Mouse (Mus musculus) erythroblast, embryonic 14.5 days (primary cell): ENCODE measurements around the gene S1pr4. TPM values are rescaled to one million over a fixed set of nuclear protein-coding genes. Genes with fewer than 3 reads are reported as not detected.

ENCODE experiments used
- H3K27me3 ChIP-seq: 2 replicates; pipeline ENCODE4 v1.6.1; 2012; ENCODE audit warnings: inconsistent platforms; ENCODE audit not compliant: control insufficient read depth
- H3K36me3 ChIP-seq: 2 replicates; pipeline ENCODE4 v1.6.1; 2012; ENCODE audit warnings: mild to moderate bottlenecking, inconsistent platforms; ENCODE audit not compliant: control insufficient read depth
- H3K4me1 ChIP-seq: 2 replicates; pipeline ENCODE4 v1.6.1; 2012; ENCODE audit warnings: inconsistent platforms; ENCODE audit not compliant: control insufficient read depth
- H3K4me3 ChIP-seq: replicated peaks from 2 replicates; pipeline ENCODE3; 2012; ENCODE audit warnings: moderate library complexity, mild to moderate bottlenecking, inconsistent platforms
- H3K9me3 ChIP-seq: 2 replicates; pipeline ENCODE4 v1.6.1; 2012; ENCODE audit warnings: low read length, inconsistent platforms, mixed read lengths; ENCODE audit not compliant: control insufficient read depth
- GATA1 ChIP-seq: IDR thresholded peaks from 2 replicates; pipeline ENCODE4 v1.6.1; 2012; ENCODE audit warnings: low read length, inconsistent platforms, mixed read lengths
- TAL1 ChIP-seq: IDR thresholded peaks from 3 replicates; pipeline ENCODE4 v1.6.1; 2012; ENCODE audit warnings: low read length, inconsistent platforms, mixed read lengths
- polyA plus RNA-seq: library from polyadenylated mRNA; stranded (reverse); fragments of >175 nt; gene quantifications from 2 replicates; pipeline ENCODE4 v1.2.3, GENCODE M21; 2012

The S1pr4 gene
- polyA plus RNA-seq, 1 experiment = 0.04 TPM

- Histone ChIP-seq H3K27me3 (no peaks in the 10 kb centered on the region; the same call in 1 of the 2 replicates), H3K4me3 (peak overlapping the region; percentile 47), H3K9me3 (no peaks in the 10 kb centered on the region), H3K4me1 (peaks cover 53% of the 10 kb centered on the region), H3K36me3 (no peaks in the 10 kb centered on the region)
- no peak for TF ChIP-seq TAL1
- TF ChIP-seq GATA1 = no peak
These were observed 23.6 kb upstream of the S1pr4 start for GRCm38 (mm10) chr10:81523570-81523969.

DNA sequence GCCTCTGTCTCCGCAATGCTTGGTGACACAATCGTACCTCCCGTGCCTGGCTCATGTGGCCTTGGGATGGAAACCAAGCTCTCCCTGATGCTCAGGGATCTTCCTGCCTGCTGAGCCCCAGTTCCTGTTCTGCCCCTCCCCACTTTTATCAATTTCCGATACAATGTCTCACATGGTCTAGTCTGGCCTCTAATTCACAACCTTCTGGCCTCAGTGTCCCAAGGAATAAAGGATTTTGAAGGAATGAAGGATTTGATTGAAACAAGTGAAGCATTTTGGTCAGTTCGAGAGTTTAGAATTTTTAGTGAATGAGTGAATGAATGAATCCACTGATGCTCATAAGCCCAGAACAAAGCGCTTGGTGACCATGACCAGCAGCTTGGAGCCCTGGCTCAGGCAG, 23.2 kb upstream of the S1pr4 start:
- no peaks in the 10 kb centered on the region; the same call in 1 of the 2 replicates for H3K27me3 ChIP-seq
- H3K36me3 ChIP-seq = no peaks in the 10 kb centered on the region
- no peaks in the 10 kb centered on the region for H3K9me3 ChIP-seq
- peak overlapping the region; percentile 47 for H3K4me3 ChIP-seq
- H3K4me1 ChIP-seq = peaks cover 57% of the 10 kb centered on the region
- no peak for TF ChIP-seq GATA1
- no peak for TF ChIP-seq TAL1

DNA sequence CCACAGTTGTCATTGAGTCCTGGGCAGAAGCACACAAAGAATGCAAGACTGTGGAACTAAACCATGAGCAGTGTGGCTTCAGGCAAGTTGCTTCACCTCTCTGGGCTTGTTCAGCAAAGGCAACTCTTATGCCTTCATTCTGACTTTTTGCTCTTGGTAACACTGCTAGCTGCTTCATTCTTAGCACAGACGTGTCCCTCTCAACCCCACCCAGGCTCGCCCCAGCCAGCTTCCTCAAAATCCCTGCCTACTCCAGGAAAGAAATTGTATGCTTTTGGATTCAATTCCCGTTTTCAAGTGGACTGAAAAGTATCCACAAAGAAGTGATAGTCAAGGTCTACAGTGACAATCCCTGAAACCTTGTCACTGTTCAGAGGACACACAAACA, 20.0 kb upstream of the S1pr4 start:
- no peak for TF ChIP-seq TAL1
- no peak for TF ChIP-seq GATA1
- Histone ChIP-seq H3K27me3 (no peaks in the 10 kb centered on the region; the same call in 1 of the 2 replicates), H3K4me1 (peaks cover 54% of the 10 kb centered on the region), H3K9me3 (no peaks in the 10 kb centered on the region), H3K4me3 (no peak overlapping the region), H3K36me3 (no peaks in the 10 kb centered on the region)

DNA sequence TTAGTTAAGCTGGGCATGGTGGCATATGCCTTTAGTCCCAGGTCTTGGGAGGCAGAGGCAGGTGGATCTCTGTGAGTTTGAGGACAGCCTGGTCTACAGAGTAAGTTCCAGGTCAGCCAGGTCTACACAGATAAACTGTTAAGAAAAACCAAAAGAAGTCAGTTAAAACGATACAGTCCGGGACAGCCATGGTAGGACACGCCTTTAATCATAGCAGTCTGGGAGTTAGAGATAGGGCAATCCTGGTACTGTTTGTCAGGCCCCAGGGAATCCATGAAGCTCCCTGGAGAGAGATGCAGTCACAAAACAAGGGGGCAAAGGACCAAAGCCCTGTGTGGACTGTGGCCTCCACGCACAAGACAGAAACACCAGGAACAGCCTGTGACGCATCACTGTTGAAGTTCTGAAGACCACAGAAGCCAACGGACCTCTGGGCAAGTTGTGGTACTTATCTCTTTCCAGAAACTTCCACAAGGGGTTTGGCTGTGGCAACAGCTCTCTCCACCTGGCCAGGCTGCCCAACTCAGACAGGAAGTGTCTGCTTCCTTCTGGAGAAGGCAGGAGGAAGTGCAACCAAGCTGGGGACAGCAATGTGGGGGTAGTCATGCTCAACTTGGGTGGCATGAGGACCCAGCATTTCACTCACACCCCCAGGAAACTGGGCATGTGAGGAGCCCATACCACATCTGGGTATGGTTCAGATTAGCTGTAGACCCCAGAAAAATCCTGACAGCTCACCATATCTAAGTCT, 19.5 kb upstream of the S1pr4 start:
- H3K36me3 ChIP-seq = peaks cover 2% of the 10 kb centered on the region
- H3K27me3 ChIP-seq = no peaks in the 10 kb centered on the region; the same call in 1 of the 2 replicates
- peaks cover 49% of the 10 kb centered on the region for H3K4me1 ChIP-seq
- H3K4me3 ChIP-seq = no peak overlapping the region
- peaks cover 2% of the 10 kb centered on the region; the same call in 1 of the 2 replicates for H3K9me3 ChIP-seq
- TF ChIP-seq GATA1 (no peak), TAL1 (no peak)

DNA sequence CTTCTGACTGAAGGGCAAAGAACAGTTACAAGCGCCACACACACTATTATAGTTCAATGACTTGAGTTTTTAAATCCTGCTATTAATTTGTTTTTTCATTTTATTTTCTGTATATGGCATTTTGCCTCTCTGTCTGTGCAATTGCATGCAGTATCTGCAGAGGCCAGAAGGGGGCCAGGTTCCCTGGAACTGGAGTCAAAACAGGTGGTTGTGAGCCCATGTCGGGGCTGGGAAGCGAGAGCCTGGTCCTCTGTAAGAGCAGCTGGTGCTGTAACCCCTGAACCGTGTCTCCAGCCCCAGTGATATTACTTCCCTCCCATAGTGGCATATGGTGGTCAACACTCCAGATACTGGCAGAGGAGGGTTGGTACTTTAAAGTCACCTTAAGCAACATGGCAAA, 18.6 kb upstream of the S1pr4 start:
- Histone ChIP-seq H3K4me1 (peaks cover 40% of the 10 kb centered on the region), H3K4me3 (no peak overlapping the region), H3K9me3 (peaks cover 11% of the 10 kb centered on the region), H3K27me3 (no peaks in the 10 kb centered on the region; the same call in 1 of the 2 replicates), H3K36me3 (peaks cover 7% of the 10 kb centered on the region)
- no peak for TF ChIP-seq GATA1
- no peak for TF ChIP-seq TAL1

DNA sequence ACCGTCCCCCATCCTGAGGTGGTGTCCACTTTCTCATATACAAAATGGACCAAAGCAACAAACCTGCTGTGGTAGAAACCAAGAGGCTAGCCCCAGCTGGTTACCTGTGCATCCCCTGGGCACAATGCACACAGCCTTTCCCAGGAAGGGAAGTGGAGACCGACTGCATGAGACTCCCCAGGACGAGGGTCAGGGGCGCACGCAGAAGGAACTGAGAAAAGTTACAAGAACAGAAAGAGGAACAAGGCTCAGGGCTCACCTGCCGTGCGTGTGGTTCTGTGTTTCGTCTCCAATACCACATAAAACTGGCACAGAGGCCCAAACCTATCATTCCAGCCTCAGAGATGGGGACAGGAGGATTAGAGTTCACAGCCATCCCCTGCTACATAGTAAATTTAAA, 17.3 kb upstream of the S1pr4 start:
- H3K27me3 ChIP-seq = no peaks in the 10 kb centered on the region; the same call in 1 of the 2 replicates
- H3K4me3 ChIP-seq = no peak overlapping the region
- TF ChIP-seq TAL1 (no peak), GATA1 (no peak)
- peaks cover 8% of the 10 kb centered on the region for H3K36me3 ChIP-seq
- peaks cover 12% of the 10 kb centered on the region for H3K9me3 ChIP-seq
- H3K4me1 ChIP-seq = peaks cover 34% of the 10 kb centered on the region

- Histone ChIP-seq H3K27me3 (no peaks in the 10 kb centered on the region; the same call in 1 of the 2 replicates), H3K4me3 (no peak overlapping the region), H3K36me3 (peaks cover 8% of the 10 kb centered on the region), H3K9me3 (peaks cover 12% of the 10 kb centered on the region), H3K4me1 (peaks cover 22% of the 10 kb centered on the region)
- TF ChIP-seq TAL1 (no peak), GATA1 (no peak)
These were observed 13.9 kb upstream of the S1pr4 start for GRCm38 (mm10) chr10:81513798-81514197.

- no peaks in the 10 kb centered on the region; the same call in 1 of the 2 replicates for H3K27me3 ChIP-seq
- peaks cover 10% of the 10 kb centered on the region for H3K36me3 ChIP-seq
- H3K9me3 ChIP-seq = peaks cover 12% of the 10 kb centered on the region
- TF ChIP-seq GATA1 (no peak), TAL1 (no peak)
- peaks cover 16% of the 10 kb centered on the region for H3K4me1 ChIP-seq
- no peak overlapping the region for H3K4me3 ChIP-seq
These were observed 10.4 kb upstream of the S1pr4 start for GRCm38 (mm10) chr10:81510246-81510810.

- Histone ChIP-seq H3K4me1 (peaks cover 20% of the 10 kb centered on the region), H3K9me3 (peaks cover 4% of the 10 kb centered on the region), H3K36me3 (peaks cover 3% of the 10 kb centered on the region; the same call in 1 of the 2 replicates), H3K27me3 (no peaks in the 10 kb centered on the region; the same call in 1 of the 2 replicates), H3K4me3 (no peak overlapping the region)
- TF ChIP-seq TAL1 (no peak), GATA1 (no peak)
These were observed 8.0 kb upstream of the S1pr4 start for GRCm38 (mm10) chr10:81507691-81508489.
